In genomic region chr2:110285829-110286504, GRCm38 (mm10) we compare ENCODE assay signal across 24 mouse cellular contexts. TPM values are rescaled to one million over a fixed set of nuclear protein-coding genes. Genes with fewer than 3 reads are reported as not detected.
A peak's percentile ranks its signal among the peaks of the same experiment; 100 is the strongest.
DNase-seq lines count a peak whose midpoint lies in the region; ATAC-seq and TF ChIP-seq lines count a peak whose summit lies in the region.
"Had no signal": no experiment of that assay in that cellular context is flagged by ENCODE, and none has a peak within 500 bp of the region (broad histone marks: within the 10 kb centered on the region; RNA-seq: fewer than 3 reads in every experiment).

No protein-coding gene starts in this region.

- no peaks in the 10 kb centered on the region for H3K27me3 ChIP-seq in lung, embryonic 14.5 days (ENCODE audit: insufficient read depth, low read length)
- no peaks in the 10 kb centered on the region for H3K27me3 ChIP-seq in lung, postnatal 0 days (replicated peaks; ENCODE audit: insufficient read depth, low read length)
- no peaks in the 10 kb centered on the region for H3K27me3 ChIP-seq in embryonic facial prominence, embryonic 14.5 days (replicated peaks; ENCODE audit: control insufficient read depth, insufficient read depth, low read length)
- H3K27me3 ChIP-seq in stomach, embryonic 14.5 days (ENCODE audit: control insufficient read depth, insufficient read depth, low read length) = no peaks in the 10 kb centered on the region
- H3K27me3 ChIP-seq in forebrain, embryonic 14.5 days (replicated peaks; ENCODE audit: control insufficient read depth, insufficient read depth, low read length) = no peaks in the 10 kb centered on the region
- H3K27me3 ChIP-seq: CH12.LX; embryonic facial prominence, embryonic 13.5 days; forebrain, embryonic 15.5 days; hindbrain, embryonic 12.5 days; Patski had no signal

- no peak overlapping the region for H3K4me2 ChIP-seq in lung, embryonic 14.5 days
- no peak overlapping the region for H3K4me2 ChIP-seq in lung, postnatal 0 days (replicated peaks; ENCODE audit: low read depth, low read length)
- no peak overlapping the region for H3K4me2 ChIP-seq in embryonic facial prominence, embryonic 14.5 days (ENCODE audit: low read depth, low read length)
- no peak overlapping the region for H3K4me2 ChIP-seq in stomach, embryonic 14.5 days (replicated peaks; ENCODE audit: low read depth, low read length)
- no peak overlapping the region for H3K4me2 ChIP-seq in forebrain, embryonic 14.5 days (ENCODE audit: low read length)
- H3K4me2 ChIP-seq: embryonic facial prominence, embryonic 13.5 days; forebrain, embryonic 15.5 days; hindbrain, embryonic 12.5 days had no signal

- H3K9me3 ChIP-seq in lung, embryonic 14.5 days (ENCODE audit: low read depth, low read length) = no peaks in the 10 kb centered on the region
- no peaks in the 10 kb centered on the region for H3K9me3 ChIP-seq in lung, postnatal 0 days (ENCODE audit: low read length)
- no peaks in the 10 kb centered on the region for H3K9me3 ChIP-seq in embryonic facial prominence, embryonic 14.5 days (ENCODE audit: control insufficient read depth, low read length)
- H3K9me3 ChIP-seq in stomach, embryonic 14.5 days (ENCODE audit: control insufficient read depth, low read depth, low read length) = no peaks in the 10 kb centered on the region
- no peaks in the 10 kb centered on the region for H3K9me3 ChIP-seq in forebrain, embryonic 14.5 days (replicated peaks; ENCODE audit: control insufficient read depth, low read length)
- H3K9me3 ChIP-seq: embryonic facial prominence, embryonic 13.5 days; forebrain, embryonic 10.5 days; forebrain, embryonic 15.5 days; heart, embryonic 10.5 days; hindbrain, embryonic 12.5 days had no signal

- 54% methylated on average over 3 of the region's 3 CpGs for WGBS in lung, embryonic 14.5 days
- WGBS in lung, postnatal 0 days = 53% methylated on average over 3 of the region's 3 CpGs
- WGBS in embryonic facial prominence, embryonic 14.5 days = 52% methylated on average over 3 of the region's 3 CpGs
- 50% methylated on average over 3 of the region's 3 CpGs for WGBS in stomach, embryonic 14.5 days
- 84% methylated on average over 3 of the region's 3 CpGs for WGBS in forebrain, embryonic 14.5 days

- no peaks in the 10 kb centered on the region for H3K4me1 ChIP-seq in lung, embryonic 14.5 days (ENCODE audit: insufficient read depth)
- H3K4me1 ChIP-seq in lung, postnatal 0 days (ENCODE audit: insufficient read depth, low read depth, low read length) = no peaks in the 10 kb centered on the region
- peaks cover 4% of the 10 kb centered on the region for H3K4me1 ChIP-seq in embryonic facial prominence, embryonic 14.5 days (ENCODE audit: control insufficient read depth, insufficient read depth, low read length)
- H3K4me1 ChIP-seq in stomach, embryonic 14.5 days (ENCODE audit: control insufficient read depth, insufficient read depth, low read length) = peaks cover 3% of the 10 kb centered on the region; the same call in 1 of the 2 replicates
- no peaks in the 10 kb centered on the region for H3K4me1 ChIP-seq in forebrain, embryonic 14.5 days (ENCODE audit: control insufficient read depth, insufficient read depth, low read length)
- H3K4me1 ChIP-seq: forebrain, embryonic 10.5 days; forebrain, embryonic 15.5 days; heart, embryonic 10.5 days; hindbrain, embryonic 12.5 days had no signal

- H3K9ac ChIP-seq in lung, embryonic 14.5 days = no peak overlapping the region
- H3K9ac ChIP-seq in lung, postnatal 0 days (replicated peaks; ENCODE audit: low read depth) = no peak overlapping the region
- H3K9ac ChIP-seq in embryonic facial prominence, embryonic 14.5 days (ENCODE audit: low read depth, low read length) = no peak overlapping the region
- no peak overlapping the region for H3K9ac ChIP-seq in stomach, embryonic 14.5 days (replicated peaks; ENCODE audit: low read depth, low read length)
- H3K9ac ChIP-seq in forebrain, embryonic 14.5 days (ENCODE audit: low read length) = no peak overlapping the region
- H3K9ac ChIP-seq: embryonic facial prominence, embryonic 13.5 days; forebrain, embryonic 15.5 days; hindbrain, embryonic 12.5 days had no signal

- intact Hi-C loops in left cerebral cortex, postnatal 14 days (cut with DNase I) = no loop called here

- ATAC-seq in lung, embryonic 14.5 days (ENCODE audit: insufficient read depth) = peak; percentile 60
- no peak; the same call in 1 of the 2 replicates for ATAC-seq in lung, postnatal 0 days
- ATAC-seq in embryonic facial prominence, embryonic 14.5 days (ENCODE audit: low read depth) = peak; percentile 74; the same call in 1 of the 2 replicates
- ATAC-seq in stomach, embryonic 14.5 days (ENCODE audit: insufficient number of reproducible peaks, insufficient read depth, low FRiP score, low read depth) = peak; percentile 42; the same call in 1 of the 2 replicates
- ATAC-seq in forebrain, embryonic 14.5 days = no peak
- ATAC-seq: activated CD4-positive, CD25-positive, alpha-beta regulatory T cell, adult 4 months; forebrain, embryonic 15.5 days; hindbrain, embryonic 16.5 days; Patski had no signal

- no peak overlapping the region for H3K4me3 ChIP-seq in lung, embryonic 14.5 days (ENCODE audit: low read depth, low read length)
- H3K4me3 ChIP-seq in lung, postnatal 0 days (ENCODE audit: low read depth, low read length) = no peak overlapping the region
- no peak overlapping the region for H3K4me3 ChIP-seq in embryonic facial prominence, embryonic 14.5 days (ENCODE audit: low read depth, low read length)
- H3K4me3 ChIP-seq in stomach, embryonic 14.5 days (ENCODE audit: low read depth, low read length) = no peak overlapping the region
- H3K4me3 ChIP-seq in forebrain, embryonic 14.5 days (ENCODE audit: low read depth, low read length) = no peak overlapping the region
- H3K4me3 ChIP-seq: embryonic facial prominence, embryonic 13.5 days; erythroblast, embryonic 14.5 days; forebrain, embryonic 10.5 days; forebrain, embryonic 15.5 days; heart, embryonic 10.5 days; hindbrain, embryonic 12.5 days had no signal

- TF ChIP-seq CTCF in lung, embryonic 14.5 days (IDR thresholded peaks at IDR 0.05; ENCODE audit: low read depth) = no peak
- no peak for TF ChIP-seq CTCF in lung, postnatal 0 days (IDR thresholded peaks at IDR 0.05)

- H3K36me3 ChIP-seq in lung, embryonic 14.5 days (ENCODE audit: insufficient read depth) = no peaks in the 10 kb centered on the region
- H3K36me3 ChIP-seq in lung, postnatal 0 days (ENCODE audit: insufficient read depth, low read length) = no peaks in the 10 kb centered on the region
- no peaks in the 10 kb centered on the region for H3K36me3 ChIP-seq in embryonic facial prominence, embryonic 14.5 days (ENCODE audit: control insufficient read depth, insufficient read depth, low read length)
- no peaks in the 10 kb centered on the region for H3K36me3 ChIP-seq in stomach, embryonic 14.5 days (ENCODE audit: control insufficient read depth, insufficient read depth, low read length)
- H3K36me3 ChIP-seq in forebrain, embryonic 14.5 days (ENCODE audit: control insufficient read depth, insufficient read depth, low read length) = no peaks in the 10 kb centered on the region
- H3K36me3 ChIP-seq: embryonic facial prominence, embryonic 13.5 days; forebrain, embryonic 10.5 days; forebrain, embryonic 15.5 days; heart, embryonic 10.5 days; hindbrain, embryonic 12.5 days had no signal

- TF ChIP-seq EP300 in lung, postnatal 0 days (IDR thresholded peaks at IDR 0.05) = no peak

- DNase-seq in lung, embryonic 14.5 days = peak; percentile 51
- DNase-seq in lung, postnatal 0 days (ENCODE audit: low spot score) = no peak
- DNase-seq in embryonic facial prominence, embryonic 14.5 days (ENCODE audit: low spot score) = no peak
- no peak for DNase-seq in forebrain, embryonic 14.5 days (ENCODE audit: low spot score)
- no peak for DNase-seq in left cerebral cortex, postnatal 14 days (ENCODE audit: low spot score in 2 of 2)
- DNase-seq: adrenal gland, adult 2 months; adrenal gland, postnatal 25 days; cerebellum, adult 2 months; cerebellum, postnatal 10 days; gastrocnemius, postnatal 36 days; heart, adult 11 months; heart, postnatal 10 days; heart, postnatal 4 days had no signal

- peak overlapping the region; percentile 38 for H3K27ac ChIP-seq in lung, embryonic 14.5 days (ENCODE audit: low read depth)
- H3K27ac ChIP-seq in lung, postnatal 0 days (ENCODE audit: low read length) = no peak overlapping the region
- no peak overlapping the region; the same call in none of the 2 replicates for H3K27ac ChIP-seq in embryonic facial prominence, embryonic 14.5 days (replicated peaks; ENCODE audit: low read depth, low read length)
- H3K27ac ChIP-seq in stomach, embryonic 14.5 days (ENCODE audit: low read length) = peak overlapping the region; percentile 53; the same call in 1 of the 2 replicates
- H3K27ac ChIP-seq in forebrain, embryonic 14.5 days (ENCODE audit: low read depth, low read length) = no peak overlapping the region
- H3K27ac ChIP-seq: forebrain, embryonic 10.5 days; forebrain, embryonic 15.5 days; heart, embryonic 10.5 days; hindbrain, embryonic 12.5 days had no signal

RNA-seq across cellular contexts. Expression of gene Bbox1, which starts 28.4 kb away (rescaled TPM):
- polyA plus RNA-seq in lung, embryonic 14.5 days (2014; fragmentation: Nextera tagmentation; extraction: Ambion mirVana) = 0.17 and 0.46 TPM in 2 replicates
- polyA plus RNA-seq in lung, postnatal 0 days (2015; fragmentation: Nextera tagmentation; extraction: Ambion mirVana) = 1.1 and 1.8 TPM in 2 replicates
- 0.92 and 1.2 TPM in 2 replicates for polyA plus RNA-seq in embryonic facial prominence, embryonic 14.5 days (2014; fragmentation: Nextera tagmentation; extraction: Ambion mirVana)
- polyA plus RNA-seq in stomach, embryonic 14.5 days (2014; fragmentation: Nextera tagmentation; extraction: Ambion mirVana) = 0.17 TPM in 1 of 2 replicates, not detected in the other
- polyA plus RNA-seq in forebrain, embryonic 14.5 days (2014; fragmentation: Nextera tagmentation; extraction: Ambion mirVana) = 0.04 TPM in 1 of 2 replicates, not detected in the other
- total RNA-seq in left cerebral cortex, postnatal 14 days (2021) = under 1 TPM; 0.19 to 0.20 TPM
- total RNA-seq: adrenal gland, postnatal 25 days; CH12.LX had no signal
- polyA plus RNA-seq: adrenal gland, adult 2 months; erythroblast, embryonic 14.5 days; forebrain, embryonic 10.5 days; hindbrain, embryonic 12.5 days; Patski had no signal

Comparison
In these comparisons a context has a peak if more than half of its experiments do, and no peak if none do; other contexts are left out.
1. ATAC-seq: peak in lung, embryonic 14.5 days (single experiment), embryonic facial prominence, embryonic 14.5 days (single experiment) and stomach, embryonic 14.5 days (single experiment); none in lung, postnatal 0 days (single experiment) and forebrain, embryonic 14.5 days (single experiment).
2. H3K27ac ChIP-seq: peak in lung, embryonic 14.5 days (single experiment) and stomach, embryonic 14.5 days (single experiment); none in lung, postnatal 0 days (single experiment), embryonic facial prominence, embryonic 14.5 days (single experiment) and forebrain, embryonic 14.5 days (single experiment).